Mouse (Mus musculus) C2C12 (cell line): ENCODE measurements around the gene Acsf2. TPM values are rescaled to one million over a fixed set of nuclear protein-coding genes. Genes with fewer than 3 reads are reported as not detected.

Experiments used
- H3K27me3 ChIP-seq: one replicate; pipeline ENCODE4 v1.6.1; 2011; ENCODE audit not compliant: control insufficient read depth, insufficient read depth, insufficient read length
- H3K36me3 ChIP-seq: one replicate; pipeline ENCODE4 v1.6.1; 2011; ENCODE audit not compliant: control insufficient read depth, insufficient read depth
- H3K4me3 ChIP-seq: one replicate; pipeline ENCODE4 v1.5.1; 2011; ENCODE audit warnings: mild to moderate bottlenecking, control low read depth; ENCODE audit not compliant: poor library complexity, insufficient read depth, severe bottlenecking
- H3K79me2 ChIP-seq: one replicate; pipeline ENCODE4 v1.6.1; 2011; ENCODE audit not compliant: control insufficient read depth, insufficient read depth
- H3K79me3 ChIP-seq: one replicate; pipeline ENCODE4 v1.6.1; 2011; ENCODE audit warnings: low read depth, control low read depth
- H3ac ChIP-seq: one replicate; pipeline ENCODE3; 2011; ENCODE audit warnings: low read depth; ENCODE audit not compliant: control insufficient read depth, insufficient read length
- CEBPB ChIP-seq: IDR thresholded peaks from one replicate; pipeline ENCODE4 v1.6.1; 2011; ENCODE audit warnings: low read depth, mild to moderate bottlenecking, control low read depth, moderate library complexity
- CTCF ChIP-seq: IDR thresholded peaks from one replicate; pipeline ENCODE4 v1.5.1; 2011; ENCODE audit not compliant: control insufficient read depth, insufficient read depth, insufficient read length
- FOSL1 ChIP-seq: IDR thresholded peaks from one replicate; pipeline ENCODE4 v1.8.0; 2011; ENCODE audit warnings: mild to moderate bottlenecking, low read length; ENCODE audit not compliant: poor library complexity, insufficient read depth, severe bottlenecking
- MAX ChIP-seq: IDR thresholded peaks from one replicate; pipeline ENCODE4 v1.6.1; 2011; ENCODE audit warnings: mild to moderate bottlenecking, control low read depth
- MYOD1 ChIP-seq: IDR thresholded peaks from one replicate; pipeline ENCODE4 v1.6.1; 2011; ENCODE audit warnings: low read depth; ENCODE audit not compliant: control insufficient read depth, insufficient read length
- MYOG ChIP-seq: IDR thresholded peaks from one replicate; pipeline ENCODE4 v1.6.1; 2011; ENCODE audit not compliant: control insufficient read depth, insufficient read length; ENCODE audit errors: extremely low read depth
- USF1 ChIP-seq: IDR thresholded peaks from one replicate; pipeline ENCODE4 v1.6.1; 2011; ENCODE audit warnings: low read depth, mild to moderate bottlenecking, control low read depth, moderate library complexity
- polyA plus RNA-seq: library from polyadenylated mRNA; unstranded; fragments of >200 nt; fragmentation: generic; extraction: Trizol; gene quantifications from one replicate; pipeline ENCODE4 v1.2.1, GENCODE M21; 2012; ENCODE audit warnings: missing spikeins

Gene Acsf2
- polyA plus RNA-seq, 1 experiment = 2.7 TPM

- Histone ChIP-seq H3ac (no peak overlapping the region), H3K79me2 (no peaks in the 10 kb centered on the region), H3K36me3 (no peaks in the 10 kb centered on the region), H3K4me3 (no peak overlapping the region), H3K79me3 (no peaks in the 10 kb centered on the region), H3K27me3 (no peaks in the 10 kb centered on the region)
- TF ChIP-seq MAX = no peak
- TF ChIP-seq USF1 = no peak
- TF ChIP-seq MYOD1 = no peak
- no peak for TF ChIP-seq MYOG
- TF ChIP-seq CTCF = no peak
- no peak for TF ChIP-seq CEBPB
- TF ChIP-seq FOSL1 = no peak
Measured at GRCm38 (mm10) chr11:94539761-94540160, 61.9 kb downstream of the Acsf2 start.

- Histone ChIP-seq H3K4me3 (no peak overlapping the region), H3K36me3 (no peaks in the 10 kb centered on the region), H3K79me3 (no peaks in the 10 kb centered on the region), H3K27me3 (no peaks in the 10 kb centered on the region), H3K79me2 (no peaks in the 10 kb centered on the region), H3ac (no peak overlapping the region)
- TF ChIP-seq USF1 (no peak), MYOG (no peak), CTCF (no peak), CEBPB (no peak), MYOD1 (no peak), MAX (no peak), FOSL1 (no peak)
Measured at GRCm38 (mm10) chr11:94538733-94539292, 62.9 kb downstream of the Acsf2 start.

GRCm38 (mm10) chr11:94533171-94533570 is 68.5 kb downstream of the Acsf2 start:
- Histone ChIP-seq H3ac (no peak overlapping the region), H3K36me3 (no peaks in the 10 kb centered on the region), H3K79me2 (no peaks in the 10 kb centered on the region), H3K27me3 (no peaks in the 10 kb centered on the region), H3K4me3 (no peak overlapping the region), H3K79me3 (no peaks in the 10 kb centered on the region)
- TF ChIP-seq CTCF (no peak), MYOG (no peak), FOSL1 (no peak), USF1 (no peak), MAX (no peak), CEBPB (no peak), MYOD1 (no peak)

DNA sequence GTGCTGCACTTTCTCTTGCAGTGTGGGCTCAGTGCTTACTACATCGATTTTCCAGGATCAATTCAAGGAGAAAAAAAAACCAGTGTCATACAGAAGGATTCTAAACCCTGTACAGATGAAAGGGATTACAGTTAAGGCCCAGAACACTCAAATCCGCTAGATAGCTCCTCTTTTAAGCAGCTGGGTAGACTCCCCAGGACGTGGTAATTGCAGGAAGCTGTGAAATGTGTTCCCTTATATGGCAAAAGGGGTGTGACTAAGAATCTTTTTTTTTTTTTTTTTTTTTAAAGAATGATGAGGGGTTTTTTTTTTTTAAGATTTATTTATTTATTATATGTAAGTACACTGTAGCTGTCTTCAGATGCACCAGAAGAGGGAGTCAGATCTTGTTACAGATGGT is 72.8 kb downstream of the Acsf2 start:
- Histone ChIP-seq H3K4me3 (no peak overlapping the region), H3K79me2 (no peaks in the 10 kb centered on the region), H3K36me3 (no peaks in the 10 kb centered on the region), H3K27me3 (no peaks in the 10 kb centered on the region), H3ac (no peak overlapping the region), H3K79me3 (no peaks in the 10 kb centered on the region)
- TF ChIP-seq CEBPB (no peak), MYOG (no peak), MAX (no peak), MYOD1 (no peak), FOSL1 (no peak), CTCF (no peak), USF1 (no peak)

GRCm38 (mm10) chr11:94526171-94526879 is 75.3 kb downstream of the Acsf2 start:
- H3K36me3 ChIP-seq = no peaks in the 10 kb centered on the region
- no peaks in the 10 kb centered on the region for H3K79me3 ChIP-seq
- peaks cover 3% of the 10 kb centered on the region for H3K27me3 ChIP-seq
- TF ChIP-seq FOSL1 = no peak
- no peak for TF ChIP-seq USF1
- H3K4me3 ChIP-seq = no peak overlapping the region
- no peak overlapping the region for H3ac ChIP-seq
- H3K79me2 ChIP-seq = no peaks in the 10 kb centered on the region
